Mouse (Mus musculus): ENCODE measurements around the gene Kcnip4. TPM values are rescaled to one million over a fixed set of nuclear protein-coding genes. Genes with fewer than 3 reads are reported as not detected.

Kcnip4 gene
- total RNA-seq, 2 experiments from 2014 or later: 0.11 TPM; not detected in 1

GRCm38 (mm10) chr5:49352061-49352460 is 172.6 kb downstream of the Kcnip4 start:
- no peak for DNase-seq

- DNase-seq: peak; percentile 43
These were observed 174.4 kb downstream of the Kcnip4 start for GRCm38 (mm10) chr5:49350126-49350909.

- no peak for DNase-seq
These were observed 175.2 kb downstream of the Kcnip4 start for GRCm38 (mm10) chr5:49349541-49349940.

GRCm38 (mm10) chr5:49348511-49348910 is 176.2 kb downstream of the Kcnip4 start:
- DNase-seq: no peak

- no peak for DNase-seq
These were observed 180.1 kb downstream of the Kcnip4 start for GRCm38 (mm10) chr5:49344606-49345005.

- no peak for DNase-seq
These were observed 187.5 kb downstream of the Kcnip4 start for GRCm38 (mm10) chr5:49337164-49337563.

GRCm38 (mm10) chr5:49333063-49333462 is 191.6 kb downstream of the Kcnip4 start:
- no peak for DNase-seq

- no peak for DNase-seq
These were observed 195.7 kb downstream of the Kcnip4 start for GRCm38 (mm10) chr5:49329023-49329422.

- no peak for DNase-seq
These were observed 206.0 kb downstream of the Kcnip4 start for GRCm38 (mm10) chr5:49318661-49319060.

- DNase-seq: no peak
These were observed 206.8 kb downstream of the Kcnip4 start for GRCm38 (mm10) chr5:49317869-49318268.

- DNase-seq: no peak
These were observed 217.9 kb downstream of the Kcnip4 start for GRCm38 (mm10) chr5:49306796-49307195.

GRCm38 (mm10) chr5:49305321-49305720 is 219.4 kb downstream of the Kcnip4 start:
- DNase-seq: no peak

GRCm38 (mm10) chr5:49298654-49299053 is 226.1 kb downstream of the Kcnip4 start:
- DNase-seq: no peak

GRCm38 (mm10) chr5:49292421-49292820 is 232.3 kb downstream of the Kcnip4 start:
- no peak for DNase-seq

- DNase-seq: no peak
These were observed 232.9 kb downstream of the Kcnip4 start for GRCm38 (mm10) chr5:49291801-49292200.

GRCm38 (mm10) chr5:49285455-49286135 is 239.1 kb downstream of the Kcnip4 start:
- no peak for DNase-seq

- DNase-seq: no peak
These were observed 239.9 kb downstream of the Kcnip4 start for GRCm38 (mm10) chr5:49284776-49285175.

GRCm38 (mm10) chr5:49283403-49283802 is 241.3 kb downstream of the Kcnip4 start:
- DNase-seq: no peak

GRCm38 (mm10) chr5:49271864-49272263 is 252.8 kb downstream of the Kcnip4 start:
- DNase-seq: no peak

GRCm38 (mm10) chr5:49268807-49269206 is 255.9 kb downstream of the Kcnip4 start:
- no peak for DNase-seq

- DNase-seq: peak; percentile 51
These were observed 265.4 kb downstream of the Kcnip4 start for GRCm38 (mm10) chr5:49259356-49259755.

- no peak for DNase-seq
These were observed 267.9 kb downstream of the Kcnip4 start for GRCm38 (mm10) chr5:49256850-49257249.

- DNase-seq: no peak
These were observed 268.7 kb downstream of the Kcnip4 start for GRCm38 (mm10) chr5:49255983-49256382.

- no peak for DNase-seq
These were observed 277.6 kb downstream of the Kcnip4 start for GRCm38 (mm10) chr5:49247081-49247480.

Data from heart, postnatal 4 days (tissue).